Mouse (Mus musculus) cortical plate, adult 2 months (tissue): Measurements from ENCODE around the gene Prkrip1.

Source experiments
- CTCF ChIP-seq: fragments of 200-500 bp; IDR thresholded peaks from 2 replicates; pipeline ENCODE4 v1.5.1; 2011; ENCODE audit warnings: mild to moderate bottlenecking, control low read depth, low read length; ENCODE audit not compliant: insufficient read depth; ENCODE audit errors: extremely low read depth
- POLR2A ChIP-seq: fragments of 200-500 bp; IDR thresholded peaks from 2 replicates; pipeline ENCODE4 v1.6.1; 2011; ENCODE audit warnings: mild to moderate bottlenecking, low read length, control low read depth; ENCODE audit not compliant: insufficient read depth; ENCODE audit errors: extremely low read depth

DNA sequence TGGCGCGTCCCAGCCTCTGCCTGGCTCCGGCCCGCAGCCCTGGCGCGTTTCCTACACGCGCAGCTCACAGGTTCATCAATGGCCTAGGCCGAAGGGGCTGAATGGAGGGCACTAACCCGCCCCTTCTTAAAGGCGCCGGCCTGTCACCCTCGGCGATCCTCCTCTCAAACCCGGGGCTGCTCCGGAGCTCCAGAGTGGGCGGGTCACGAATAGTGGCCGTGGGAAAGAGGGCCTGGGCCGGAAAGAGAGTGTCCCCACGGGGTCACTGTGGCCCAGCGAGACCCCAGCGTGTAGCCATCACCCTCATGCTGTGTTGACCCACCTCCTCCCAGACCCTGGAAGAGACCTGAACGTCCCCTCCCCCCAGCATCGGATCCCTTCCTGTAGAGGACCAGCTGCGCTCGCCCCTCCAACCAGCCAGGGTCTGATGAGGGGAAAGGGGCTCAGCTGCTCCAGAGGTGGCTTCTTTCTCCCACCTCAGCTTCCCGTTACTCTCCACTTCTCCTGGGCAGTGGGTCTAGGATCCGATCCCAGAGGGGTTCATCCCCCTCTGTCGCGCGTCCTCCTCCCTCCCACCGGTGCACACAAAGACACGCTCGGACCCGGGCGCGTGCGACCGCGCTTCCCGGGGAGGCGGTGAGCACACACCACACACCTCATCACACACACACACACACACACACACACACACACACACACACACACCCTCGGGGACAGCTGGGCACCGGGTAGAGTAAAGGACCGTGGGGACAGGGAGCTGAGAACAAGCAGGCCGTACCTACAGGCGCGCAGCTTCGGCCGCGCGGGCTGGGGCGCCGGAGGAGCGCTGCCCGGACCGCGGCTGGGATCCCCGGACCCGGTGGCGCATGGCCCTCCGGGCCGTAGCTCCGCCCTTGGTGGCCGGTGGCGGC is 45.3 kb upstream of the Prkrip1 start:
- TF ChIP-seq CTCF (no peak), POLR2A (no peak)
